Mouse (Mus musculus): ENCODE data around the gene Cldn4. TPM values are rescaled to one million over a fixed set of nuclear protein-coding genes. Genes with fewer than 3 reads are reported as not detected.

Gene Cldn4
- total RNA-seq, 2 experiments from 2014 or later = not detected

GRCm38 (mm10) chr5:134906633-134907032 is 40.1 kb downstream of the Cldn4 start, which contains the start of gene Tmem270:
TSS of gene Tmem270 (minus strand) at chr5:134906733.
- ATAC-seq (replicated peaks; ENCODE audit: low FRiP score, poor library complexity, severe bottlenecking) = no peak

- no peak for ATAC-seq (replicated peaks; ENCODE audit: low FRiP score, poor library complexity, severe bottlenecking)
Observed at GRCm38 (mm10) chr5:134901644-134902027, 45.1 kb downstream of the Cldn4 start.

GRCm38 (mm10) chr5:134901012-134901643 is 45.6 kb downstream of the Cldn4 start:
- no peak for ATAC-seq (replicated peaks; ENCODE audit: low FRiP score, poor library complexity, severe bottlenecking)

- no peak for ATAC-seq (replicated peaks; ENCODE audit: low FRiP score, poor library complexity, severe bottlenecking)
Observed at GRCm38 (mm10) chr5:134897596-134897995, 49.1 kb downstream of the Cldn4 start.

DNA sequence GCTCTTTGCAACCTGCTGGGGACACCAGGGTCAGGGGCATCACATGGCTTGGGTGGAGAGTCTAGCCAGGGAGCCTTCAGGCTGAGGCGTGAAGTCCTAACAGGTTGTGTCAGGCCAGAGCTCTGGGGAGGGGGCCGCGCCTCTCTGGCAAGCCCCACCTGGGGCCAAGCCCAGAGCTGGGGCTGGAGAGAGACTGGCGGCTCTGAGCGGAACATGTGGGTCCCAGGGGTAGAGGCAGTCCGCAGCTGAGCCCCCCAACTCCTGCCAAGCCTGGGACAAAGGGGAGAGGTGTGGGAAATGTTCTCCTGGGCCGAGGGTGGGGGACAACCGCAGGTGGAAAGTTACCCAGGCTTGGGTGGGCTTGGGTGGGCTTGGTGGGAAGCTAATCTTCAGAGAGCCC is 49.8 kb downstream of the Cldn4 start:
- no peak for ATAC-seq (replicated peaks; ENCODE audit: low FRiP score, poor library complexity, severe bottlenecking)

GRCm38 (mm10) chr5:134895291-134895690 is 51.4 kb downstream of the Cldn4 start:
- ATAC-seq (replicated peaks; ENCODE audit: low FRiP score, poor library complexity, severe bottlenecking) = no peak

Other genes starting within 250 kb of the Cldn4 start
- gene Eln, start 199.6 kb downstream of the Cldn4 start, total RNA-seq (2015; ENCODE audit: low replicate concordance) = not detected in 2 replicates
- gene Eln, start 199.6 kb downstream of the Cldn4 start, total RNA-seq (2017; ENCODE audit: low replicate concordance) = not detected in 2 replicates
- 0.96 TPM in 1 of 2 replicates, not detected in the other for gene Tmem270, start 40.2 kb downstream of the Cldn4 start, total RNA-seq (2015; ENCODE audit: low replicate concordance)
- gene Tmem270, start 40.2 kb downstream of the Cldn4 start, total RNA-seq (2017; ENCODE audit: low replicate concordance) = not detected in 2 replicates
- gene Cldn13, start 31.4 kb downstream of the Cldn4 start, total RNA-seq (2015; ENCODE audit: low replicate concordance) = 411 and 506 TPM in 2 replicates
- 369 and 379 TPM in 2 replicates for gene Cldn13, start 31.4 kb downstream of the Cldn4 start, total RNA-seq (2017; ENCODE audit: low replicate concordance)
- 70.4 and 120 TPM in 2 replicates for gene Mettl27, start 14.6 kb downstream of the Cldn4 start, total RNA-seq (2015; ENCODE audit: low replicate concordance)
- gene Mettl27, start 14.6 kb downstream of the Cldn4 start, total RNA-seq (2017; ENCODE audit: low replicate concordance) = 62.4 and 85.2 TPM in 2 replicates
- not detected in 2 replicates for gene Cldn3, start 39.3 kb upstream of the Cldn4 start, total RNA-seq (2015; ENCODE audit: low replicate concordance)
- gene Cldn3, start 39.3 kb upstream of the Cldn4 start, total RNA-seq (2017; ENCODE audit: low replicate concordance) = not detected in 2 replicates
- gene Abhd11, start 62.2 kb upstream of the Cldn4 start, total RNA-seq (2015; ENCODE audit: low replicate concordance) = 4.6 and 19.0 TPM in 2 replicates
- 11.6 and 17.5 TPM in 2 replicates for gene Abhd11, start 62.2 kb upstream of the Cldn4 start, total RNA-seq (2017; ENCODE audit: low replicate concordance)
- gene Stx1a, start 76.5 kb upstream of the Cldn4 start, total RNA-seq (2015; ENCODE audit: low replicate concordance) = not detected in 2 replicates
- gene Stx1a, start 76.5 kb upstream of the Cldn4 start, total RNA-seq (2017; ENCODE audit: low replicate concordance) = not detected in 2 replicates
- gene Dnajc30, start 117.3 kb upstream of the Cldn4 start, total RNA-seq (2015; ENCODE audit: low replicate concordance) = 1.5 and 7.9 TPM in 2 replicates
- 2.2 and 4.6 TPM in 2 replicates for gene Dnajc30, start 117.3 kb upstream of the Cldn4 start, total RNA-seq (2017; ENCODE audit: low replicate concordance)
- gene Bud23, start 118.0 kb upstream of the Cldn4 start, total RNA-seq (2015; ENCODE audit: low replicate concordance) = 23.4 and 30.9 TPM in 2 replicates
- gene Bud23, start 118.0 kb upstream of the Cldn4 start, total RNA-seq (2017; ENCODE audit: low replicate concordance) = 12.0 and 17.3 TPM in 2 replicates
- gene Vps37d, start 131.3 kb upstream of the Cldn4 start, total RNA-seq (2015; ENCODE audit: low replicate concordance) = not detected in 2 replicates
- gene Vps37d, start 131.3 kb upstream of the Cldn4 start, total RNA-seq (2017; ENCODE audit: low replicate concordance) = not detected in 2 replicates
- not detected in 2 replicates for gene Mlxipl, start 143.0 kb upstream of the Cldn4 start, total RNA-seq (2015; ENCODE audit: low replicate concordance)
- gene Mlxipl, start 143.0 kb upstream of the Cldn4 start, total RNA-seq (2017; ENCODE audit: low replicate concordance) = 0.51 TPM in 1 of 2 replicates, not detected in the other
- gene Tbl2, start 202.7 kb upstream of the Cldn4 start, total RNA-seq (2015; ENCODE audit: low replicate concordance) = 1.5 and 3.6 TPM in 2 replicates
- gene Tbl2, start 202.7 kb upstream of the Cldn4 start, total RNA-seq (2017; ENCODE audit: low replicate concordance) = 2.8 and 3.7 TPM in 2 replicates
- 6.0 and 10.0 TPM in 2 replicates for gene Bcl7b, start 221.3 kb upstream of the Cldn4 start, total RNA-seq (2015; ENCODE audit: low replicate concordance)
- gene Bcl7b, start 221.3 kb upstream of the Cldn4 start, total RNA-seq (2017; ENCODE audit: low replicate concordance) = 12.9 and 19.2 TPM in 2 replicates
- 33.4 and 39.8 TPM in 2 replicates for gene Baz1b, start 240.3 kb upstream of the Cldn4 start, total RNA-seq (2015; ENCODE audit: low replicate concordance)
- 91.2 and 108 TPM in 2 replicates for gene Baz1b, start 240.3 kb upstream of the Cldn4 start, total RNA-seq (2017; ENCODE audit: low replicate concordance)